Mouse (Mus musculus): Measurements from ENCODE around the gene Misp. TPM values are rescaled to one million over a fixed set of nuclear protein-coding genes. Genes with fewer than 3 reads are reported as not detected.

Misp gene
- polyA plus RNA-seq, 1 experiment: 4.0 TPM

- TF ChIP-seq CTCF (IDR thresholded peaks at IDR 0.05; ENCODE audit: low read depth, low read length): no peak
- no peak for TF ChIP-seq POLR2A (IDR thresholded peaks at IDR 0.05; ENCODE audit: insufficient read depth, low read length)
- no peak for TF ChIP-seq EP300 (IDR thresholded peaks at IDR 0.05; ENCODE audit: insufficient read depth, low read depth, low read length)
- Histone ChIP-seq H3K9ac (ENCODE audit: low read depth, poor library complexity, severe bottlenecking) (peak overlapping the region; percentile 66), H3K27ac (ENCODE audit: insufficient read depth, low read length) (no peak overlapping the region), H3K4me3 (ENCODE audit: low read depth, low read length) (peak overlapping the region; percentile 77), H3K27me3 (ENCODE audit: control insufficient read depth, insufficient read depth, low read length, poor library complexity, severe bottlenecking) (no peaks in the 10 kb centered on the region), H3K36me3 (ENCODE audit: control insufficient read depth, insufficient read depth, low read length, poor library complexity, severe bottlenecking) (no peaks in the 10 kb centered on the region), H3K4me1 (ENCODE audit: control insufficient read depth, insufficient read depth, low read length) (peaks cover 2% of the 10 kb centered on the region), H3K9me3 (replicated peaks; ENCODE audit: control insufficient read depth, insufficient read depth, low read length, poor library complexity, severe bottlenecking) (no peaks in the 10 kb centered on the region)
Observed at GRCm38 (mm10) chr10:79873715-79874289, 53.0 kb downstream of the Misp start.

GRCm38 (mm10) chr10:79874290-79874862, 53.6 kb downstream of the Misp start, which contains the start of the genes Prtn3 and Plppr3:
Prtn3 (plus strand) TSS chr10:79874476.
Plppr3 (minus strand) TSS chr10:79874634.
- H3K27me3 ChIP-seq (ENCODE audit: control insufficient read depth, insufficient read depth, low read length, poor library complexity, severe bottlenecking): no peaks in the 10 kb centered on the region
- TF ChIP-seq EP300 (IDR thresholded peaks at IDR 0.05; ENCODE audit: insufficient read depth, low read depth, low read length) (no peak), CTCF (IDR thresholded peaks at IDR 0.05; ENCODE audit: low read depth, low read length) (no peak), POLR2A (IDR thresholded peaks at IDR 0.05; ENCODE audit: insufficient read depth, low read length) (no peak)
- H3K36me3 ChIP-seq (ENCODE audit: control insufficient read depth, insufficient read depth, low read length, poor library complexity, severe bottlenecking): no peaks in the 10 kb centered on the region
- H3K4me3 ChIP-seq (ENCODE audit: low read depth, low read length): peak within 1 kb of the TSS; percentile 77
- H3K9ac ChIP-seq (ENCODE audit: low read depth, poor library complexity, severe bottlenecking): peak within 1 kb of the TSS; percentile 66
- no peaks in the 10 kb centered on the region for H3K9me3 ChIP-seq (replicated peaks; ENCODE audit: control insufficient read depth, insufficient read depth, low read length, poor library complexity, severe bottlenecking)
- H3K4me1 ChIP-seq (ENCODE audit: control insufficient read depth, insufficient read depth, low read length): peaks cover 2% of the 10 kb centered on the region
- no peak within 1 kb of the TSS for H3K27ac ChIP-seq (ENCODE audit: insufficient read depth, low read length)

GRCm38 (mm10) chr10:79877174-79877573, 56.4 kb downstream of the Misp start:
- Histone ChIP-seq H3K4me3 (ENCODE audit: low read depth, low read length) (no peak overlapping the region), H3K36me3 (ENCODE audit: control insufficient read depth, insufficient read depth, low read length, poor library complexity, severe bottlenecking) (no peaks in the 10 kb centered on the region), H3K9me3 (replicated peaks; ENCODE audit: control insufficient read depth, insufficient read depth, low read length, poor library complexity, severe bottlenecking) (no peaks in the 10 kb centered on the region), H3K27me3 (ENCODE audit: control insufficient read depth, insufficient read depth, low read length, poor library complexity, severe bottlenecking) (no peaks in the 10 kb centered on the region), H3K4me1 (ENCODE audit: control insufficient read depth, insufficient read depth, low read length) (peaks cover 2% of the 10 kb centered on the region), H3K9ac (ENCODE audit: low read depth, poor library complexity, severe bottlenecking) (no peak overlapping the region), H3K27ac (ENCODE audit: insufficient read depth, low read length) (no peak overlapping the region)
- TF ChIP-seq POLR2A (IDR thresholded peaks at IDR 0.05; ENCODE audit: insufficient read depth, low read length) (no peak), CTCF (IDR thresholded peaks at IDR 0.05; ENCODE audit: low read depth, low read length) (no peak), EP300 (IDR thresholded peaks at IDR 0.05; ENCODE audit: insufficient read depth, low read depth, low read length) (no peak)

GRCm38 (mm10) chr10:79877757-79878156, 57.0 kb downstream of the Misp start:
- Histone ChIP-seq H3K27ac (ENCODE audit: insufficient read depth, low read length) (no peak overlapping the region), H3K9me3 (replicated peaks; ENCODE audit: control insufficient read depth, insufficient read depth, low read length, poor library complexity, severe bottlenecking) (no peaks in the 10 kb centered on the region), H3K4me1 (ENCODE audit: control insufficient read depth, insufficient read depth, low read length) (peaks cover 2% of the 10 kb centered on the region), H3K27me3 (ENCODE audit: control insufficient read depth, insufficient read depth, low read length, poor library complexity, severe bottlenecking) (no peaks in the 10 kb centered on the region), H3K36me3 (ENCODE audit: control insufficient read depth, insufficient read depth, low read length, poor library complexity, severe bottlenecking) (no peaks in the 10 kb centered on the region), H3K9ac (ENCODE audit: low read depth, poor library complexity, severe bottlenecking) (no peak overlapping the region), H3K4me3 (ENCODE audit: low read depth, low read length) (no peak overlapping the region)
- TF ChIP-seq CTCF (IDR thresholded peaks at IDR 0.05; ENCODE audit: low read depth, low read length) (no peak), EP300 (IDR thresholded peaks at IDR 0.05; ENCODE audit: insufficient read depth, low read depth, low read length) (no peak), POLR2A (IDR thresholded peaks at IDR 0.05; ENCODE audit: insufficient read depth, low read length) (no peak)

GRCm38 (mm10) chr10:79879527-79879926, 58.7 kb downstream of the Misp start:
- Histone ChIP-seq H3K27me3 (ENCODE audit: control insufficient read depth, insufficient read depth, low read length, poor library complexity, severe bottlenecking) (no peaks in the 10 kb centered on the region), H3K4me1 (ENCODE audit: control insufficient read depth, insufficient read depth, low read length) (no peaks in the 10 kb centered on the region), H3K4me3 (ENCODE audit: low read depth, low read length) (no peak overlapping the region), H3K27ac (ENCODE audit: insufficient read depth, low read length) (no peak overlapping the region), H3K9me3 (replicated peaks; ENCODE audit: control insufficient read depth, insufficient read depth, low read length, poor library complexity, severe bottlenecking) (no peaks in the 10 kb centered on the region), H3K36me3 (ENCODE audit: control insufficient read depth, insufficient read depth, low read length, poor library complexity, severe bottlenecking) (no peaks in the 10 kb centered on the region), H3K9ac (ENCODE audit: low read depth, poor library complexity, severe bottlenecking) (no peak overlapping the region)
- TF ChIP-seq POLR2A (IDR thresholded peaks at IDR 0.05; ENCODE audit: insufficient read depth, low read length) (no peak), EP300 (IDR thresholded peaks at IDR 0.05; ENCODE audit: insufficient read depth, low read depth, low read length) (no peak), CTCF (IDR thresholded peaks at IDR 0.05; ENCODE audit: low read depth, low read length) (no peak)

Other genes starting within 250 kb of the Misp start
- not detected in 2 replicates for gene Theg, start 233.7 kb upstream of the Misp start, polyA plus RNA-seq (2011; ENCODE audit: insufficient read depth, insufficient read length, low read depth, missing spikeins)
- 0.58 and 0.88 TPM in 2 replicates for gene C2cd4c, start 207.0 kb upstream of the Misp start, polyA plus RNA-seq (2011; ENCODE audit: insufficient read depth, insufficient read length, low read depth, missing spikeins)
- 4.6 and 4.7 TPM in 2 replicates for gene Shc2, start 183.1 kb upstream of the Misp start, polyA plus RNA-seq (2011; ENCODE audit: insufficient read depth, insufficient read length, low read depth, missing spikeins)
- gene Odf3l2, start 175.3 kb upstream of the Misp start, polyA plus RNA-seq (2011; ENCODE audit: insufficient read depth, insufficient read length, low read depth, missing spikeins): not detected in 2 replicates
- gene Madcam1, start 156.4 kb upstream of the Misp start, polyA plus RNA-seq (2011; ENCODE audit: insufficient read depth, insufficient read length, low read depth, missing spikeins): 1.9 and 2.6 TPM in 2 replicates
- gene Tpgs1, start 151.6 kb upstream of the Misp start, polyA plus RNA-seq (2011; ENCODE audit: insufficient read depth, insufficient read length, low read depth, missing spikeins): 11.3 and 14.5 TPM in 2 replicates
- 299 and 319 TPM in 2 replicates for gene Cdc34, start 138.8 kb upstream of the Misp start, polyA plus RNA-seq (2011; ENCODE audit: insufficient read depth, insufficient read length, low read depth, missing spikeins)
- gene Gzmm, start 132.0 kb upstream of the Misp start, polyA plus RNA-seq (2011; ENCODE audit: insufficient read depth, insufficient read length, low read depth, missing spikeins): 2.8 and 3.6 TPM in 2 replicates
- gene Bsg, start 116.5 kb upstream of the Misp start, polyA plus RNA-seq (2011; ENCODE audit: insufficient read depth, insufficient read length, low read depth, missing spikeins): 445 and 449 TPM in 2 replicates
- 7.3 and 8.4 TPM in 2 replicates for gene Hcn2, start 104.4 kb upstream of the Misp start, polyA plus RNA-seq (2011; ENCODE audit: insufficient read depth, insufficient read length, low read depth, missing spikeins)
- gene Polrmt, start 74.4 kb upstream of the Misp start, polyA plus RNA-seq (2011; ENCODE audit: insufficient read depth, insufficient read length, low read depth, missing spikeins): 21.9 and 23.0 TPM in 2 replicates
- gene Fgf22, start 65.9 kb upstream of the Misp start, polyA plus RNA-seq (2011; ENCODE audit: insufficient read depth, insufficient read length, low read depth, missing spikeins): 1.0 and 1.2 TPM in 2 replicates
- 49.6 and 61.5 TPM in 2 replicates for gene Rnf126, start 54.0 kb upstream of the Misp start, polyA plus RNA-seq (2011; ENCODE audit: insufficient read depth, insufficient read length, low read depth, missing spikeins)
- gene Fstl3, start 43.7 kb upstream of the Misp start, polyA plus RNA-seq (2011; ENCODE audit: insufficient read depth, insufficient read length, low read depth, missing spikeins): 7.7 TPM in 2 replicates
- not detected in 2 replicates for gene Prss57, start 30.0 kb upstream of the Misp start, polyA plus RNA-seq (2011; ENCODE audit: insufficient read depth, insufficient read length, low read depth, missing spikeins)
- gene Palm, start 27.4 kb upstream of the Misp start, polyA plus RNA-seq (2011; ENCODE audit: insufficient read depth, insufficient read length, low read depth, missing spikeins): 53.3 and 53.7 TPM in 2 replicates
- 628 and 695 TPM in 2 replicates for gene Ptbp1, start 33.4 kb downstream of the Misp start, polyA plus RNA-seq (2011; ENCODE audit: insufficient read depth, insufficient read length, low read depth, missing spikeins)
- gene Prtn3, start 53.5 kb downstream of the Misp start, polyA plus RNA-seq (2011; ENCODE audit: insufficient read depth, insufficient read length, low read depth, missing spikeins): 8.7 and 13.1 TPM in 2 replicates
- 6.4 and 8.3 TPM in 2 replicates for gene Plppr3, start 53.6 kb downstream of the Misp start, polyA plus RNA-seq (2011; ENCODE audit: insufficient read depth, insufficient read length, low read depth, missing spikeins)
- gene Elane, start 65.3 kb downstream of the Misp start, polyA plus RNA-seq (2011; ENCODE audit: insufficient read depth, insufficient read length, low read depth, missing spikeins): not detected in 2 replicates
- not detected in 2 replicates for gene Cfd, start 69.9 kb downstream of the Misp start, polyA plus RNA-seq (2011; ENCODE audit: insufficient read depth, insufficient read length, low read depth, missing spikeins)
- 17.4 and 17.5 TPM in 2 replicates for gene Med16, start 87.9 kb downstream of the Misp start, polyA plus RNA-seq (2011; ENCODE audit: insufficient read depth, insufficient read length, low read depth, missing spikeins)
- not detected in 2 replicates for gene Gm26602, start 89.9 kb downstream of the Misp start, polyA plus RNA-seq (2011; ENCODE audit: insufficient read depth, insufficient read length, low read depth, missing spikeins)
- 0.25 and 1.2 TPM in 2 replicates for gene Kiss1r, start 96.0 kb downstream of the Misp start, polyA plus RNA-seq (2011; ENCODE audit: insufficient read depth, insufficient read length, low read depth, missing spikeins)
- 49.4 and 56.5 TPM in 2 replicates for gene R3hdm4, start 100.2 kb downstream of the Misp start, polyA plus RNA-seq (2011; ENCODE audit: insufficient read depth, insufficient read length, low read depth, missing spikeins)
- 31.1 and 36.5 TPM in 2 replicates for gene Arid3a, start 106.1 kb downstream of the Misp start, polyA plus RNA-seq (2011; ENCODE audit: insufficient read depth, insufficient read length, low read depth, missing spikeins)
- 47.6 and 55.3 TPM in 2 replicates for gene Wdr18, start 139.2 kb downstream of the Misp start, polyA plus RNA-seq (2011; ENCODE audit: insufficient read depth, insufficient read length, low read depth, missing spikeins)
- gene Grin3b, start 149.7 kb downstream of the Misp start, polyA plus RNA-seq (2011; ENCODE audit: insufficient read depth, insufficient read length, low read depth, missing spikeins): not detected in 2 replicates
- 54.6 and 61.1 TPM in 2 replicates for gene Tmem259, start 163.3 kb downstream of the Misp start, polyA plus RNA-seq (2011; ENCODE audit: insufficient read depth, insufficient read length, low read depth, missing spikeins)
- gene Cnn2, start 167.6 kb downstream of the Misp start, polyA plus RNA-seq (2011; ENCODE audit: insufficient read depth, insufficient read length, low read depth, missing spikeins): 156 and 164 TPM in 2 replicates
- gene Abca7, start 175.5 kb downstream of the Misp start, polyA plus RNA-seq (2011; ENCODE audit: insufficient read depth, insufficient read length, low read depth, missing spikeins): 10.6 and 11.0 TPM in 2 replicates
- gene Arhgap45, start 195.7 kb downstream of the Misp start, polyA plus RNA-seq (2011; ENCODE audit: insufficient read depth, insufficient read length, low read depth, missing spikeins): 6.5 and 6.9 TPM in 2 replicates
- 176 and 180 TPM in 2 replicates for gene Polr2e, start 218.8 kb downstream of the Misp start, polyA plus RNA-seq (2011; ENCODE audit: insufficient read depth, insufficient read length, low read depth, missing spikeins)
- gene Gpx4, start 226.2 kb downstream of the Misp start, polyA plus RNA-seq (2011; ENCODE audit: insufficient read depth, insufficient read length, low read depth, missing spikeins): 479 and 507 TPM in 2 replicates